Mouse (Mus musculus): ENCODE data around the gene Hipk1.

Gene Hipk1

GRCm38 (mm10) chr3:103715762-103716693, 75.3 kb downstream of the Hipk1 start:
- DNase-seq (ENCODE audit: low read depth): peak; percentile 25

GRCm38 (mm10) chr3:103714942-103715341, 76.4 kb downstream of the Hipk1 start:
- DNase-seq (ENCODE audit: low read depth): peak; percentile 24

GRCm38 (mm10) chr3:103714236-103714875, 77.0 kb downstream of the Hipk1 start:
- DNase-seq (ENCODE audit: low read depth): peak; percentile 14

GRCm38 (mm10) chr3:103712196-103712595, 79.2 kb downstream of the Hipk1 start:
- no peak for DNase-seq (ENCODE audit: low read depth)

- no peak for DNase-seq (ENCODE audit: low read depth)
These were observed 81.8 kb downstream of the Hipk1 start for GRCm38 (mm10) chr3:103709470-103710040.

- no peak for DNase-seq (ENCODE audit: low read depth)
These were observed 85.9 kb downstream of the Hipk1 start for GRCm38 (mm10) chr3:103705426-103705825.

GRCm38 (mm10) chr3:103704661-103705060, 86.7 kb downstream of the Hipk1 start:
- no peak for DNase-seq (ENCODE audit: low read depth)

GRCm38 (mm10) chr3:103696388-103696925, 94.9 kb downstream of the Hipk1 start:
- no peak for DNase-seq (ENCODE audit: low read depth)

- DNase-seq (ENCODE audit: low read depth): no peak
These were observed 95.8 kb downstream of the Hipk1 start for GRCm38 (mm10) chr3:103695556-103695955.

GRCm38 (mm10) chr3:103690506-103690905, 100.9 kb downstream of the Hipk1 start:
- peak; percentile 8 for DNase-seq (ENCODE audit: low read depth)
